Mouse (Mus musculus): Measurements from ENCODE around the gene Mmgt2. TPM values are rescaled to one million over a fixed set of nuclear protein-coding genes. Genes with fewer than 3 reads are reported as not detected.

Gene Mmgt2
- 31.3 and 33.2 TPM in 2 replicates for polyA plus RNA-seq (2015; fragmentation: Nextera tagmentation; extraction: Ambion mirVana)

DNA sequence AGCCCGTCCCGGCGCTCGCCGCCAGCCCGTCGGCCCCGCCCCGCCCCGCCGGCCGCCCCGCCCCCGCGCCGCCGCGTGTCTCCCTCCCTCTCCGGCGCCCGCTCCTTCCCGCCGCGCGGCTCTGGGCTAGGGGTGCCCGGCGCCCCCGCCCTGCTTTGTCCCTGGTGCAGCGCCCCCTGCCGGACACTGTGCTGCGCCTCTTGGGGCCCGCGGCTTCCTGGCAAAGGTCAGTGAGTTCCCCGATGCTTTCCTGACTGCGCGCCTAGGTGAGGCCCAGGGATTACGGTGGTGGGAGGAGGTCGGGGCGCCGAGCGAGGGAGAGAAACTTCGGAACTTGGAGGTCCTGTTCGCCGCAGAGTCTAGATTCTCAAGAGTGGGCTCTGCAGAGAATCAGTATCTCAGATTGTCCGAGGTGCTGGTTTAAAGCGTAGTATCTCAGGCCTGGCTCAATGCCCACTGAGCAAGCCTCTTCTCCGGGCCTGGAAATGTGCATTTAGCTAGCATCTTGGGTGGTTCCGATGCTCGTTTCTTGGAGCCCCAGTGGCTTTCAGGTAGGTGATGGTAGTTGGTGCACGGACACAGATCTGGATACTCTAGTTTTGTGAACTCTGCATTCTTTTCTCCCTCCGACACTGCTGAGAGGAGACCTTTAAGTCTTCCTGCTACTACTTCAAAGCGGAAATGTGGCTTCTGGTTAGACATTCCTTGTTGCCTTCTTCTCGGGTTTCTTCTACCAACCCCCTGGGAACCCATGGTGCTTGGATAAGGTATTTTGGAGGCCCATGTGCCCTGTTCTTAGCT, at the start of gene Mmgt2:
Gene Mmgt2, plus strand, starts transcription at position 74 of the 801 bp plus-strand sequence.
- peak within 1 kb of the TSS; percentile 85 for H3K9ac ChIP-seq
- WGBS, result under 1% methylated on average over 24 of the region's 53 CpGs
- H3K27me3 ChIP-seq, result no peaks in the 10 kb centered on the region
- peak; percentile 87 for ATAC-seq
- peak within 1 kb of the TSS; percentile 72 for H3K4me3 ChIP-seq
- H3K36me3 ChIP-seq (ENCODE audit: poor library complexity, severe bottlenecking), result 0 out of 2 replicates have a peak, but pooled peaks cover 4% of the 10 kb centered on the region
- H3K4me2 ChIP-seq, result peak within 1 kb of the TSS; percentile 96
- peak within 1 kb of the TSS; percentile 65 for H3K27ac ChIP-seq
- H3K4me1 ChIP-seq, result peaks cover 59% of the 10 kb centered on the region
- no peaks in the 10 kb centered on the region for H3K9me3 ChIP-seq (replicated peaks)

DNA sequence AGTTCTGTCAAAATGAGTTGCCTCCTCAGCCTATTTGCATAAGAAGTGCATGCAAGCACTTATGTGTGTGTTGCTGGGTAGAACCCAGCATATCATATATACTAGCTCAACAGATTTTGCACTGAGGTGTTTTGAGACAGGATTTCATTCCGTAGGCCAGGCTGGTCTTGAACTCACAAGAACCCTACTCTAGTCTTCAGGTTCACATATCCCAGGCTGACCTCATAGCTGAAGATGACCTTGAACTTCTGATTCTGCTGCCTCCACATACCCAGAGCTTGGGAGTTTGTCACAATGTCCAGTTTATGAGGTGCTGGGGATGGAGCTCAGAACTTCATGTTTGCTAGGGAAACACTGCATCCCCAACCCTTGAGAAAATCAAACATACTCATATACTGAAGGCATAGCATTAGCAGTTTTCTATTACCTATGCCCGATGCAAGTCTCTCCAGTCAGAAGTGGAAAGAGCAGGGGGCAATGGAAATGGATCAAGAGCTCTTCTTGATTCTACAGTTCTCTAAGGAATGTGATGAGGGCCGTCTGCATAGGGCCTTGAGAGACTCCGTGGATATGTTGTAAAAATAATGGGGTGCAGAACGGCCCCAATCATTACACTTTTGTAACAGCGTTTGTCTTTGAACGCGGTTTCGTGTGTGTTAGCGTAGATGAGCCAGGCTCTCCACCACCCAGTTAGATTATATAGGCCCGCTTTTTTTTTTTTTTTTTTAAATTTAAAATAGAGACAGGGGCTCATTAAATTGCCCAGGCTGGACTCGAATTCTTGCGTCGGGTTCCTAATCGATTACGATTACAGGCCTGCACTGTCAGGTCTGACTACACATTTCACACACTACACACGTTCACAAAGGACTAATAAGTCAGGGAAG, 46.5 kb upstream of the Mmgt2 start:
- peak; percentile 1 for ATAC-seq
- peak overlapping the region; percentile 90 for H3K4me3 ChIP-seq
- peak overlapping the region; percentile 91 for H3K27ac ChIP-seq
- 11% methylated on average over 17 of the region's 17 CpGs for WGBS
- H3K4me1 ChIP-seq, result peaks cover 44% of the 10 kb centered on the region
- peak overlapping the region; percentile 99 for H3K9ac ChIP-seq
- peak overlapping the region; percentile 91 for H3K4me2 ChIP-seq
- peaks cover 33% of the 10 kb centered on the region for H3K36me3 ChIP-seq (ENCODE audit: poor library complexity, severe bottlenecking)
- no peaks in the 10 kb centered on the region for H3K27me3 ChIP-seq
- H3K9me3 ChIP-seq (replicated peaks), result no peaks in the 10 kb centered on the region

DNA sequence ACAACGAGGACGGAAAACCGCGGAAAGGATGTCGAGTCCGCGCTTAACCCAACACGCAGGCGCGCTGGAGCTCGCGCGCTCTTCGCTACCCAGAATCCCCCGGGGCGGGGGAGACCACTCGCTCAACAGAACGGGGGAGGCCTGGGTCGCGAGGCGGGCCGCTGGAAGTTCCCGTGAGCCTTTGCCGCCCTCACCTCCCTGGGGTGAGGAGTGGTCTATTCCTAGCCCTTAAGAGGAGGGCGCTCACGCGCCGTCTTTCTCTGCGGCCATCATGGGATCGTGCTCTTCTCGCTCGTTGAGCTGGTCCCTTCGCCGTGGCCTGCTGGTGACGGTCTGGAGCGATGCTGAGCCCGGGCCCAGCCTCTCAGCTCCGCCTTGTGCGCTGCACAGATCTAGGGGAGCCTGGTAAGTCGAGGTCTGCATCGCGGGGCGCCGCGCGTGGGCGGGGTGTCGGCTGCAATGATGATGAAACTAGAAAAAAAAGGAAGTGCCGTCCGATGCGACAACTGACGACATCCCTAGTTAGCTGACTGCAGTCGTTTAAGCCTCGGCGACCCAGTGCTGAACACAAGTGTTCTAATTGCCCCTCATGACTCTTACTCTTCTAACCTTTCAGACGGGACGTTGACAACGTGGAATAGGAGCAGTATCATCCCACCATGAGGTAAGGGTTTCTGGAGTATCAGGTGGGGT, 45.7 kb upstream of the Mmgt2 start:
- Histone ChIP-seq H3K4me1 (peaks cover 48% of the 10 kb centered on the region), H3K4me2 (peak overlapping the region; percentile 91), H3K9ac (peak overlapping the region; percentile 99), H3K36me3 (ENCODE audit: poor library complexity, severe bottlenecking) (peaks cover 40% of the 10 kb centered on the region), H3K4me3 (peak overlapping the region; percentile 90), H3K27me3 (no peaks in the 10 kb centered on the region), H3K27ac (peak overlapping the region; percentile 91), H3K9me3 (replicated peaks) (no peaks in the 10 kb centered on the region)
- peak; percentile 97 for ATAC-seq
- under 1% methylated on average over 58 of the region's 58 CpGs for WGBS

DNA sequence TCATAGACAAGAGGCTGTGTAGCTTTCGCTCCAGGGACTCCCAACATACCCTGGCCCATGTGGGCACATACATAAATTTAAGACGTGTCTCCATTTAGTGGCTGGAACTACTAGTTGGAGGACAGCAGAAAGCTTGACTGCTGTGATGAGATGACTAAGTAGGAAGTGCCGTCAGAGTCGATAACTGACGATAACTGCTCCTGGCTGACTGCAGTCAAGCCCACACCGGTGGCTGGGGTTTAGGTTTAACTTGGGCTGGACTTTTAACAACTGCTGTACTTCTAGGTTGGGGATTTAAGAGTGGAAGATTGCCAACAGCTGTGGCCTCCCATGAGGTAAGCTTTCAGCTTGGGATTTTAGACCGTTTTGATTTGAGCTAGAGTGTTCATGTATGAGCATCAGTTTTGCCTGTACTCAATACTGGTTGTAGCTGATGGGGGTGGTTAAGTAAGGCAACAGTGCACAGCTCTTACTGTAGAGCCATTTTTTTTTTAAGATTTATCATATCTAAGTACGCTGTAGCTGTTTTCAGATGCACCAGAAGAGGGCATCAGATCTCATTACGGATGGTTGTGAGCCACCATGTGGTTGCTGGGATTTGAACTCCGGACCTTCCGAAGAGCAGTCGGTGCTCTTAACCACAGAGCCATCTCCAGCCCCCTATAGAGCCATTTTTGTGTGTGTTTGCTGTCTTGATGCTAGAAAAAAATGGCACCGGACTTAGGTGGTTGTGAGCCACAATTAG, 45.0 kb upstream of the Mmgt2 start:
- Histone ChIP-seq H3K4me1 (peaks cover 48% of the 10 kb centered on the region), H3K4me2 (peak overlapping the region; percentile 91), H3K4me3 (peak overlapping the region; percentile 90), H3K27me3 (no peaks in the 10 kb centered on the region), H3K9me3 (replicated peaks) (no peaks in the 10 kb centered on the region), H3K27ac (peak overlapping the region; percentile 91), H3K36me3 (ENCODE audit: poor library complexity, severe bottlenecking) (peaks cover 48% of the 10 kb centered on the region), H3K9ac (peak overlapping the region; percentile 99)
- WGBS, result under 1% methylated on average over 13 of the region's 13 CpGs
- ATAC-seq, result no peak

DNA sequence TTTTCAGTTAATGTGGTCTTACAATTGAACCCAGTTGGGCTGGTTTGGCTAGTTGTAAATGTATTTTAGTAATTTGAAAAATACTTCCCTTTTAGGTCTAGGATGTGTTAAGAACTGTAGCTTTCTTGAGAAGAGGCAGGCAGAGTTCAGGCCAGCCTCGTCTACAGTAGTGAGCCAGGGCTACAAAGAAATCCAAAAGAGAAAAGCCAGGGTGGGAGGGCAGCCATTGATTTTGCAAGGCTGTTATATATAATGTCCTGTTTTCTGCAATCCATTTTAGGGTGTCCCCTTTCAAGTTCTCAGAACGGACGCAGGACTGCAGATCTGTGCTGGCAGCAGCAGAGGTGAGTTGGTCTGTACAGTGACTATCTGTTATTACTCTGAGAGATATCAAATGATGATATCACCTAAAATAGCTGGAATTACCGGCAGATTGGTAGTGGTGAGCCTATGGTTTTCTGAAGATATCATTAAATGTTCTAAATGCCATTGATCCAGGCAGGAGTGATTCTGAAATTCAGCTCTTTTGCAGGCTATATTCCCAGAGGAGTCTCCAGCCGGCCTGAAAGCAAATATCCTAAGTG, 44.2 kb upstream of the Mmgt2 start:
- no peak for ATAC-seq
- no peaks in the 10 kb centered on the region for H3K27me3 ChIP-seq
- no peaks in the 10 kb centered on the region for H3K9me3 ChIP-seq (replicated peaks)
- H3K9ac ChIP-seq, result peak overlapping the region; percentile 99
- peak overlapping the region; percentile 41; the same call in 1 of the 2 replicates for H3K27ac ChIP-seq
- peaks cover 48% of the 10 kb centered on the region for H3K4me1 ChIP-seq
- peaks cover 55% of the 10 kb centered on the region for H3K36me3 ChIP-seq (ENCODE audit: poor library complexity, severe bottlenecking)
- peak overlapping the region; percentile 91 for H3K4me2 ChIP-seq
- WGBS, result 16% methylated on average over 5 of the region's 5 CpGs
- H3K4me3 ChIP-seq, result peak overlapping the region; percentile 90

DNA sequence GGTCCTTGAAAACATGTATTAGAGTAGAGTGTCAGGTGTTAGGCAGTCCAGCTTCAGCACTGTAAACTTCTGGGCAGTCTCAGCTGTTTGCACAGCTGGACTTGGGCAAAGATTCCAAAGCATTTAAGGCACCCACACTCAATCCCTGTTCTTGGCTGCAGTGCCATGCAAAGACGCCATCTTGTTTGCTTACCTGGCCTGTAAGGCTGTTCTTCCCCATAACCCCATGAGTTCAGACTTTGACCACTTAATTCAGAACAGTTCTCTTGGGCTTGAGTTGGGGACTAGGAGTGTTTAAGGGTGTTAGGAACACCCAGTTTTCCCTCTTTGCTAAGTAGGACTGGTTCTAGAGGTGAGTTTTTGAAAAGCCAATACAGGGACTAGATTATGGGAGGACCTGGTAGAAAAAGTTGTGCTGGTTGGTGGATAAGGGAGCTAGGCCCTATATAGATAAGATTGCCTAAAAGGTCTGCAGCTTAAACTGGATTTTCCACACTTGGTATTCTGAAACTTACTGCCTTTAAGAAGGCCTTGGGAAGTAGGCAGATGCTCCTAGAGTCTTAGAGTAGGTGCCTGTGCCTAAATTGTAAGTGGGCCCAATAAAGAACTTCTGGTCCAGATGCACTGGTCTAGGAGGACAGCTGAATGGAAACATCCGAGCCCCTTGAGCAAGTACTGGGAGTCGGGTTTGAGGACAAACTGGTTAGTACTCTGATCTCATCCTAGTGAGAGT, 43.4 kb upstream of the Mmgt2 start:
- H3K9ac ChIP-seq, result peak overlapping the region; percentile 99
- H3K27me3 ChIP-seq, result no peaks in the 10 kb centered on the region
- H3K36me3 ChIP-seq (ENCODE audit: poor library complexity, severe bottlenecking), result peaks cover 63% of the 10 kb centered on the region
- WGBS, result 19% methylated on average over 3 of the region's 3 CpGs
- peak overlapping the region; percentile 91 for H3K4me2 ChIP-seq
- ATAC-seq, result no peak
- H3K9me3 ChIP-seq (replicated peaks), result no peaks in the 10 kb centered on the region
- H3K4me3 ChIP-seq, result peak overlapping the region; percentile 90
- H3K4me1 ChIP-seq, result peaks cover 48% of the 10 kb centered on the region
- H3K27ac ChIP-seq, result peak overlapping the region; percentile 41

DNA sequence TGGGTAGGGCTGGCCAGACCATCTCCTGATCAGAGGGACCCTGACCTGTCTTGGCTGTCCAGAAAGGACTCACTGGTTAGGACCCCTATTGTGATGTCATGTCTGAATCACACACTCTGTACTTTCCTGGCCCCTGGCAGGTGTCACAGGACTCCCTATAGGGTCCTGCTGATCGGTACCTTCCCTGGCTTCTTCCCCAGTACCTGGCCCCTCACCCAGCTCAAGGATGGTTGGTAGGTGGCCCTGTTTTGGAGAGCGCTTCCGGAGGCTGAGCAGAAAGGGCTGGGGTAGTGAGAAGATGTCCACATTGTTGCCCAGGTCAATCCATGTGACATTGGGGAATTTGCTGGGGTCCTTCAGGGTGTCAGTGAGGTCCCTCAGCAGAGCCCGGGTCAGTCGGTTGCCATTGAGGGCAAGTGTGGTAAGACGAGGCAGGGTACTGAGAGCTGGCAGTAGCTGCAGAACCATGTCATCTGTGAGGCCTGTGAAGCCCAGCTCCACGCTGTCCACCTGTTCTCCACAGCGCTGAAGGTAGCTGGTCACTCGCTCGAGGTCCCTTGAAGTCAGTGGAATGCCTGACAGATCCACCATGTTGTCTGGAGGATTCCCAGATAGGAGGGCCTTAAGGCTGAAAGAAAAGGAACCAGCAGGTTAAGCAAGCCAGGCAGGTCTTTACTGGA, 42.7 kb upstream of the Mmgt2 start:
- Histone ChIP-seq H3K4me1 (peaks cover 48% of the 10 kb centered on the region), H3K27ac (peak overlapping the region; percentile 41), H3K9ac (peak overlapping the region; percentile 99), H3K9me3 (replicated peaks) (no peaks in the 10 kb centered on the region), H3K4me2 (peak overlapping the region; percentile 91), H3K27me3 (no peaks in the 10 kb centered on the region), H3K36me3 (ENCODE audit: poor library complexity, severe bottlenecking) (peaks cover 70% of the 10 kb centered on the region), H3K4me3 (peak overlapping the region; percentile 90)
- 43% methylated on average over 10 of the region's 10 CpGs for WGBS
- no peak for ATAC-seq

DNA sequence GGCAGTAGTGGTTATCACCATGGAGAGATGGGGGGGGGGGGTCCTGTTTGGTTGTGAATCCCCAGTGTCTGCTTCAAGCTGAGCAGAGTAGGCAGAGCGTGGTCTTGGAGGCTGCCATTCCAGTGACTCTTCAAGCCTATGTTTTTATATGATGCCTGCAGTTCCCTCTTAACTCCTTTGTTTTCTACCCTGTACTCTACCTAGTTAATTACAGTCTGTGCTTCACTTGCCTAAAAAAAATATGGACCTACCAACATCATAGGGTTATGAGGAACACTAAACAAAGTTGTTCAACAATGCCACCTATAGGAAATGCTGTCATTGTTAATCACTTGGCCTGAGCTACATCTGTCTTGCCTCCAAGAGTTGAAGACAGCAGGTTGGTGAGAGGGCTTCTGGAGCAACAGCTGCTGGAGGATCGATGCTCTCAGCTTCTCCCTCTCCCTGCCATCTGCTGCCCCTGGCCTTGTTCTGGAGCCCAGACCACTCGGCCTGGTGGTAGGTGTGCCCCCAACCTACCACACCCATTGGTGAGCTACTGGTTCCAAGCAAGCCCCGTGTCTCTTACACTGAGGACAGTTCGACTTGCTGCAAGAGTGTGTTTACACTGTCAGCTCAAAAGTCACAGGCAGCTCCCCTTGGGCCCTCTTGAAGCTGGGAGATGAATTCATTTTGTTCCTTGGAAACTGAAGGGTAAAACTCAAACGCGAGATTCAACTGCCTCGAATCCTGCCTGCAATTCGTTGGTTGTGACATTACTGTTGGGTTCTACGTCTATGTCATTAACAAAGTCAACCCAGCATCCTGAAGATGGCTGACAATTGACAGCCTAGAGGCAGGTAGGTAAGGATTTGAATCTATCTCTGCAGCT, 41.9 kb upstream of the Mmgt2 start:
- WGBS, result 70% methylated on average over 10 of the region's 10 CpGs
- H3K4me3 ChIP-seq, result peak overlapping the region; percentile 90; the same call in 1 of the 2 replicates
- H3K4me2 ChIP-seq, result peak overlapping the region; percentile 91
- H3K27ac ChIP-seq, result peak overlapping the region; percentile 64
- peaks cover 47% of the 10 kb centered on the region for H3K4me1 ChIP-seq
- no peaks in the 10 kb centered on the region for H3K27me3 ChIP-seq
- no peak for ATAC-seq
- H3K9me3 ChIP-seq (replicated peaks), result no peaks in the 10 kb centered on the region
- peaks cover 71% of the 10 kb centered on the region for H3K36me3 ChIP-seq (ENCODE audit: poor library complexity, severe bottlenecking)
- H3K9ac ChIP-seq, result peak overlapping the region; percentile 99; the same call in 1 of the 2 replicates

DNA sequence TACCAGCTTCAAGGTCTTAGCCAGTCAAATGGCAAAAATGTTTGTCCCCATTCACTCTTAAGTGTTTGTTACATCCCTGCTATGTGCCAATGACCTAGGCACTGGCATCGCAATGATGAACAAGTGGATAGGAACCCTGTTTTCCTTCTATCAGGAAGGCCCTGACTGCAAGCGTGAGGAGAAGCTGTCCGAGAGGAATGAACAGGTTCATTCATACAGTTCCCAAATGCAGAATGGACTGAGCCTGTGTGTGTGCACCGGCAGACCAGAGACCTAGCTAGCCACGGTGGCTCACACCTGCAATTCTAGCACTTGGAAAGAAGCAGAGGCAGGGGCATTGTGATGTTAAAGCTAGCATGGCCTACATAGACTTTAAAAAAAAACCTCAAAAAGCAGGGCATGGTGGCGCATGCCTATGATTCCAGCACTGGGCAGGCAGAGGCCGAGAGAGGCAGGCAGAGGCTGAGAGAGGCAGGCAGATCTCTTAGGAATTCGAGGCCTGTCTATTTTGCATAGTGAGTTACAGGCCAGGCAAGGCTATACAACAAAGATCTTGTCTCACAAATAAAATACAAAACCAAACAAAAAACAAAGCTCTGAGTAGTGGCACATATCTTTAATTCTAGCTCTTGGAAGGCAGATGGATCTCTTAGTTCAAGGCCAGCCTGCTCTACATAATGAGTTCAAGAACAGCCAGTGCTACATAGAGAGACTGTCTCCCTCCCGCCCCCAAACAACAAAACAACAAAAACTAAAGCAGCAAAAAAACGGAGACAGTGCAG, 41.1 kb upstream of the Mmgt2 start:
- Histone ChIP-seq H3K4me1 (peaks cover 44% of the 10 kb centered on the region), H3K36me3 (ENCODE audit: poor library complexity, severe bottlenecking) (peaks cover 71% of the 10 kb centered on the region), H3K27ac (peak overlapping the region; percentile 64), H3K4me2 (no peak overlapping the region), H3K9me3 (replicated peaks) (no peaks in the 10 kb centered on the region), H3K9ac (0 out of 2 replicates have a peak overlapping the region, but pooled peaks have one; percentile 27), H3K4me3 (no peak overlapping the region), H3K27me3 (no peaks in the 10 kb centered on the region)
- no peak for ATAC-seq
- 61% methylated on average over 10 of the region's 10 CpGs for WGBS

Measured in forebrain, embryonic 13.5 days (tissue).